Mouse (Mus musculus) megakaryocyte-erythroid progenitor cell, adult 5 weeks (primary cell): ENCODE results near the gene Gm21915. TPM values are rescaled to one million over a fixed set of nuclear protein-coding genes. Genes with fewer than 3 reads are reported as not detected.

ENCODE experiments used
- polyA plus RNA-seq: library from polyadenylated mRNA; stranded (reverse); fragments of >175 nt; gene quantifications from 2 replicates; pipeline ENCODE4 v1.2.3, GENCODE M21; 2012

Gene Gm21915
- polyA plus RNA-seq, result not detected in 2 replicates

GRCm38 (mm10) chr9:40670313-40670712, at the start of gene Gm21915:
TSS of gene Gm21915 (plus strand) at chr9:40670613.

GRCm38 (mm10) chr9:40685801-40686420, 15.5 kb downstream of the Gm21915 start, which contains the start of gene Clmp:
TSS of gene Clmp (plus strand) at chr9:40685962.

Other genes starting within 250 kb of the Gm21915 start
- gene Gramd1b, start 139.2 kb upstream of the Gm21915 start, polyA plus RNA-seq, result 10.1 and 12.4 TPM in 2 replicates
- gene Clmp, start 15.3 kb downstream of the Gm21915 start, polyA plus RNA-seq, result 0.07 TPM in 1 of 2 replicates, not detected in the other
- gene Hspa8, start 130.4 kb downstream of the Gm21915 start, polyA plus RNA-seq, result 1,842 and 2,167 TPM in 2 replicates
- gene Bsx, start 203.5 kb downstream of the Gm21915 start, polyA plus RNA-seq, result 0.04 TPM in 1 of 2 replicates, not detected in the other